Mouse (Mus musculus) intestine, embryonic 16.5 days (tissue): Measurements from ENCODE around the gene Gm17606. TPM values are rescaled to one million over a fixed set of nuclear protein-coding genes. Genes with fewer than 3 reads are reported as not detected.
A peak's percentile ranks its signal among the peaks of the same experiment; 100 is the strongest.
"Not testable (repeated sequence)": the region's sequence is repeated elsewhere in the genome, so short reads cannot be mapped to it uniquely, and the experiment has no call there.

ENCODE experiments used
- ATAC-seq: fragments of 200-750 bp; cut with Nextera tagmentation; 2 replicates; pipeline ENCODE4 v1.8.0; 2017; ENCODE audit warnings: moderate TSS enrichment, moderate library complexity
- H3K27ac ChIP-seq: fragments of 300-500 bp; sonication (generic); 2 replicates; pipeline ENCODE4 v1.5.1; 2014; ENCODE audit warnings: mild to moderate bottlenecking, low read length
- H3K27me3 ChIP-seq: fragments of 300-500 bp; sonication (generic); replicated peaks from 2 replicates; pipeline ENCODE4 v1.6.1; 2014; ENCODE audit warnings: low read length, control low read depth, mixed read lengths; ENCODE audit not compliant: control insufficient read depth, insufficient read depth
- H3K36me3 ChIP-seq: fragments of 300-500 bp; sonication (generic); 2 replicates; pipeline ENCODE4 v1.6.1; 2014; ENCODE audit warnings: low read length, control low read depth; ENCODE audit not compliant: control insufficient read depth, insufficient read depth
- H3K4me1 ChIP-seq: fragments of 300-500 bp; sonication (generic); 2 replicates; pipeline ENCODE4 v1.6.1; 2014; ENCODE audit warnings: low read length, control low read depth, mixed read lengths; ENCODE audit not compliant: control insufficient read depth, insufficient read depth
- H3K4me2 ChIP-seq: fragments of 300-500 bp; sonication (generic); 2 replicates; pipeline ENCODE4 v1.6.1; 2014; ENCODE audit warnings: low read depth, low read length, control low read depth
- H3K4me3 ChIP-seq: fragments of 300-500 bp; sonication (generic); 2 replicates; pipeline ENCODE4 v1.5.1; 2014; ENCODE audit warnings: mild to moderate bottlenecking, low read length
- H3K9ac ChIP-seq: fragments of 300-500 bp; sonication (generic); 2 replicates; pipeline ENCODE4 v1.6.1; 2014; ENCODE audit warnings: low read depth, low read length
- H3K9me3 ChIP-seq: fragments of 300-500 bp; sonication (generic); 2 replicates; pipeline ENCODE4 v1.6.1; 2016; ENCODE audit warnings: low read length, control low read depth; ENCODE audit not compliant: control insufficient read depth
- WGBS: fragments of 180-500 bp; shearing (Covaris S2); extraction: QIAGEN DNeasy Blood & Tissue Kit; methylation state at CpG from one replicate; pipeline ENCODE4 v1.1.7; 2014; 5-methylcytosine and 5-hydroxymethylcytosine counted together
- polyA plus RNA-seq: library from polyadenylated mRNA; unstranded; fragments of >200 nt; fragmentation: Nextera tagmentation; extraction: Ambion mirVana; gene quantifications from 2 replicates; pipeline ENCODE4 v1.2.1, GENCODE M21; 2015

Gene Gm17606
- polyA plus RNA-seq, 1 experiment from 2014 or later: not detected

GRCm38 (mm10) chr14:54603686-54604085 is 37.1 kb upstream of the Gm17606 start:
- Histone ChIP-seq H3K4me2 (peak overlapping the region; percentile 50; the same call in 1 of the 2 replicates), H3K4me3 (peak overlapping the region; percentile 77), H3K4me1 (peaks cover 6% of the 10 kb centered on the region; the same call in 1 of the 2 replicates), H3K9ac (peak overlapping the region; percentile 89; the same call in 1 of the 2 replicates), H3K9me3 (no peaks in the 10 kb centered on the region), H3K27me3 (no peaks in the 10 kb centered on the region), H3K27ac (peak overlapping the region; percentile 87), H3K36me3 (no peaks in the 10 kb centered on the region)
- no peak for ATAC-seq
- 83% methylated on average over 8 of the region's 8 CpGs for WGBS

GRCm38 (mm10) chr14:54605752-54606321 is 34.9 kb upstream of the Gm17606 start, which contains the start of gene 4931414P19Rik:
Gene 4931414P19Rik, minus strand, starts transcription at chr14:54605993.
- Histone ChIP-seq H3K4me1 (peaks cover 6% of the 10 kb centered on the region; the same call in 1 of the 2 replicates), H3K27me3 (no peaks in the 10 kb centered on the region), H3K27ac (peak within 1 kb of the TSS; percentile 78), H3K4me2 (peak within 1 kb of the TSS; percentile 79), H3K9ac (peak within 1 kb of the TSS; percentile 76), H3K4me3 (peak within 1 kb of the TSS; percentile 61), H3K36me3 (no peaks in the 10 kb centered on the region), H3K9me3 (no peaks in the 10 kb centered on the region)
- ATAC-seq: peak; percentile 56
- under 1% methylated on average over 39 of the region's 39 CpGs for WGBS

- no peak for ATAC-seq
- peaks cover 6% of the 10 kb centered on the region; the same call in 1 of the 2 replicates for H3K4me1 ChIP-seq
- H3K4me3 ChIP-seq: no peak overlapping the region
- H3K27ac ChIP-seq: no peak overlapping the region
- 0 out of 2 replicates have a peak, but pooled peaks cover 2% of the 10 kb centered on the region for H3K36me3 ChIP-seq
- no peaks in the 10 kb centered on the region for H3K27me3 ChIP-seq
- H3K9me3 ChIP-seq: no peaks in the 10 kb centered on the region
- H3K4me2 ChIP-seq: no peak overlapping the region
- no peak overlapping the region for H3K9ac ChIP-seq
- 53% methylated on average over 8 of the region's 8 CpGs for WGBS
These were observed 33.5 kb upstream of the Gm17606 start for GRCm38 (mm10) chr14:54607226-54607625.

GRCm38 (mm10) chr14:54609245-54609644 is 31.5 kb upstream of the Gm17606 start:
- 0 out of 2 replicates have a peak, but pooled peaks cover 2% of the 10 kb centered on the region for H3K36me3 ChIP-seq
- WGBS: 56% methylated on average over 4 of the region's 4 CpGs
- no peak overlapping the region for H3K4me3 ChIP-seq
- no peak overlapping the region for H3K9ac ChIP-seq
- no peaks in the 10 kb centered on the region for H3K9me3 ChIP-seq
- H3K27me3 ChIP-seq: no peaks in the 10 kb centered on the region
- no peaks in the 10 kb centered on the region for H3K4me1 ChIP-seq
- H3K4me2 ChIP-seq: no peak overlapping the region
- no peak overlapping the region for H3K27ac ChIP-seq
- ATAC-seq: no peak

- no peak for ATAC-seq
- 85% methylated on average over 4 of the region's 4 CpGs for WGBS
These were observed 30.8 kb upstream of the Gm17606 start for GRCm38 (mm10) chr14:54609962-54610361.

GRCm38 (mm10) chr14:54610648-54611047 is 30.1 kb upstream of the Gm17606 start:
- H3K4me1 ChIP-seq: no peaks in the 10 kb centered on the region

More at GRCm38 (mm10) chr14:54609962-54610361, 30.8 kb upstream of the Gm17606 start:
- Histone ChIP-seq H3K36me3 (0 out of 2 replicates have a peak, but pooled peaks cover 2% of the 10 kb centered on the region), H3K4me3 (no peak overlapping the region), H3K4me2 (no peak overlapping the region), H3K27me3 (no peaks in the 10 kb centered on the region), H3K9ac (no peak overlapping the region), H3K9me3 (no peaks in the 10 kb centered on the region), H3K4me1 (no peaks in the 10 kb centered on the region), H3K27ac (no peak overlapping the region)

GRCm38 (mm10) chr14:54614130-54614529 is 26.6 kb upstream of the Gm17606 start:
- not testable (repeated sequence) for H3K4me3 ChIP-seq, ATAC-seq, H3K36me3 ChIP-seq, H3K27me3 ChIP-seq, H3K9ac ChIP-seq, H3K27ac ChIP-seq, H3K9me3 ChIP-seq, H3K4me1 ChIP-seq, H3K4me2 ChIP-seq
- 92% methylated on average over 16 of the region's 16 CpGs for WGBS

More at GRCm38 (mm10) chr14:54610648-54611047, 30.1 kb upstream of the Gm17606 start:
- Histone ChIP-seq H3K4me2 (no peak overlapping the region), H3K27ac (no peak overlapping the region), H3K9me3 (no peaks in the 10 kb centered on the region), H3K36me3 (peaks cover 5% of the 10 kb centered on the region; the same call in 1 of the 2 replicates), H3K4me3 (no peak overlapping the region), H3K27me3 (no peaks in the 10 kb centered on the region), H3K9ac (no peak overlapping the region)
- 86% methylated on average over 6 of the region's 6 CpGs for WGBS
- no peak for ATAC-seq

- H3K9me3 ChIP-seq: no peaks in the 10 kb centered on the region
- no peak overlapping the region for H3K4me3 ChIP-seq
- WGBS: 92% methylated on average over 16 of the region's 16 CpGs
- peaks cover 5% of the 10 kb centered on the region; the same call in 1 of the 2 replicates for H3K4me1 ChIP-seq
- H3K27ac ChIP-seq: no peak overlapping the region
- peaks cover 7% of the 10 kb centered on the region; the same call in 1 of the 2 replicates for H3K36me3 ChIP-seq
- no peaks in the 10 kb centered on the region for H3K27me3 ChIP-seq
- no peak for ATAC-seq
- H3K9ac ChIP-seq: no peak overlapping the region
- no peak overlapping the region for H3K4me2 ChIP-seq
These were observed 24.4 kb upstream of the Gm17606 start for GRCm38 (mm10) chr14:54616226-54616825.

- peak overlapping the region; percentile 91 for H3K4me3 ChIP-seq
- 2% methylated on average over 38 of the region's 38 CpGs for WGBS
- H3K4me2 ChIP-seq: peak overlapping the region; percentile 80
- no peaks in the 10 kb centered on the region for H3K9me3 ChIP-seq
- H3K27me3 ChIP-seq: no peaks in the 10 kb centered on the region
- H3K27ac ChIP-seq: peak overlapping the region; percentile 76
- H3K9ac ChIP-seq: peak overlapping the region; percentile 93
- ATAC-seq: peak; percentile 60
- H3K36me3 ChIP-seq: peaks cover 5% of the 10 kb centered on the region; the same call in 1 of the 2 replicates
- peaks cover 5% of the 10 kb centered on the region; the same call in 1 of the 2 replicates for H3K4me1 ChIP-seq
These were observed 23.4 kb upstream of the Gm17606 start for GRCm38 (mm10) chr14:54617152-54617896.
